Mouse (Mus musculus): ENCODE results near the gene Klrd1.

GRCm38 (mm10) chr6:129557298-129558023, 34.1 kb upstream of the Klrd1 start:
- TF ChIP-seq CTCF (IDR thresholded peaks at IDR 0.05; ENCODE audit: control insufficient read depth, insufficient read depth, insufficient replicate concordance, low read depth, low read length): no peak
- TF ChIP-seq POLR2A (IDR thresholded peaks at IDR 0.05; ENCODE audit: control insufficient read depth, low read depth, low read length): no peak

All from testis, adult 2 months (tissue).